Mouse (Mus musculus): ENCODE data around the gene Dnah10. TPM values are rescaled to one million over a fixed set of nuclear protein-coding genes. Genes with fewer than 3 reads are reported as not detected.

Gene Dnah10
- polyA plus RNA-seq, 1 experiment: not detected

DNA sequence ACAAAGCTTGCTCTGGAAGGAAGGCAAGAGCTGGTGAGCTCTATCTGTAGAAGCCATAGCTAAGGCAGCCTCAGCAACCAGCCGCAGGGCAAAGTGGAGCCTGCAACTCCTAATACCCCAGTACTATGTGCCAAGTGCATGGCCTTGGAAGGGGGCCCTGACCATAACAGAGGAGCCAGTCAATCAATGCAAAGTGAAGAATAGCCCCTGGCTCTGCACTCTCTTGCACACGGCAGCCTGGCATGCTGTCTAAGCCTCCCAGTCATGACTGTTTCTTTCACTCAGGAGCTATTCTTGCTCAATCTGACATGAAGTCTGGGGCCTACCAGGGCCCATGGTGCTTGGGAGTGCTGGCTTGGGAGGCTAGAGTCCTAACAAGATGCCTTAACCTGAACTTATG lies 115.8 kb downstream of the Dnah10 start:
- Histone ChIP-seq H3K27ac (replicated peaks; ENCODE audit: low read depth, low read length) (no peak overlapping the region), H3K4me3 (ENCODE audit: insufficient read depth, low read depth, low read length) (no peak overlapping the region), H3K4me1 (ENCODE audit: control insufficient read depth, insufficient read depth, insufficient read length, low read length) (no peaks in the 10 kb centered on the region)

- no peak overlapping the region for H3K27ac ChIP-seq (replicated peaks; ENCODE audit: low read depth, low read length)
- no peak overlapping the region for H3K4me3 ChIP-seq (ENCODE audit: insufficient read depth, low read depth, low read length)
- H3K4me1 ChIP-seq (ENCODE audit: control insufficient read depth, insufficient read depth, insufficient read length, low read length): no peaks in the 10 kb centered on the region
Measured at GRCm38 (mm10) chr5:124843386-124843785, 118.5 kb downstream of the Dnah10 start.

DNA sequence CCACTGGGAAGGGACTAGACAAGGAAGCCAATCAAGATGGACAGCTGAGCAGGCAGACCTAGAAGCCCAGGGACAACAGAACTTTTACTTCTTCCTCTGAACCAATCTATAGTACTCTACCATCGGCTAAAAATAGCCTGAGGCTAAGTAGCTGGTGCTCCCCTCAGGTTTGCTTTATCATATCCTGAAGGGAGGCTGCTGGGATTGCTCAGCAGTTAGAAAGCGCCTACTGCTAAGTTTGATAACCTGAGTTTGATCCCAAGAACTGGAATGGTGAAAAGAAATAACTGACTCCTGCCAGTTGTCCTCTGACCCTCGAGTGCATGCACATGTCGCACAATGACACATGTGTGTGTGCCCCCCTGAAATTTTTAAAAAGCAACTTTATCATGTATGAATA lies 120.0 kb downstream of the Dnah10 start:
- H3K27ac ChIP-seq (replicated peaks; ENCODE audit: low read depth, low read length): no peak overlapping the region
- H3K4me3 ChIP-seq (ENCODE audit: insufficient read depth, low read depth, low read length): no peak overlapping the region
- no peaks in the 10 kb centered on the region for H3K4me1 ChIP-seq (ENCODE audit: control insufficient read depth, insufficient read depth, insufficient read length, low read length)

- no peaks in the 10 kb centered on the region for H3K4me1 ChIP-seq (ENCODE audit: control insufficient read depth, insufficient read depth, insufficient read length, low read length)
Measured at GRCm38 (mm10) chr5:124847014-124847413, 122.1 kb downstream of the Dnah10 start.

DNA sequence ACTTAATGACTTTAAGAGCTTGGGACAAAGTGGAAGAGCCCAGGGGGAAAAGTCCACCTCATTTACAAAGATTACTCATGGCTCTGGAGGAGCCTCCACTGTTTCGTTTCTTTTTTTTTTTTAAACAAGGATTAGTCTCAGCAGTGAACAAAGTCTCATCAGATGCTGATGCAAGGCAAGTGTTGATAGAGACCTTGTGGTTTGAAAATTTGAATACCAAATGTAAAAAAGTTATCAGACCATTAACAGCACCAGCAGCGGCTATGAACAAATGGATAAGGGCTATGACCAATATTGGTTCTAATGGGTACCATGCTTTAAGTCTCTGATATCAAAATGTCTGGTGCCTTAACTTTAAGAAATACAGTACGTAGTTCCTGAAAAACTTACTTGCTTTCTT lies 124.1 kb downstream of the Dnah10 start:
- Histone ChIP-seq H3K4me3 (ENCODE audit: insufficient read depth, low read depth, low read length) (no peak overlapping the region), H3K4me1 (ENCODE audit: control insufficient read depth, insufficient read depth, insufficient read length, low read length) (no peaks in the 10 kb centered on the region), H3K27ac (replicated peaks; ENCODE audit: low read depth, low read length) (no peak overlapping the region)

More at GRCm38 (mm10) chr5:124847014-124847413, 122.1 kb downstream of the Dnah10 start:
- no peak overlapping the region for H3K4me3 ChIP-seq (ENCODE audit: insufficient read depth, low read depth, low read length)
- no peak overlapping the region for H3K27ac ChIP-seq (replicated peaks; ENCODE audit: low read depth, low read length)

DNA sequence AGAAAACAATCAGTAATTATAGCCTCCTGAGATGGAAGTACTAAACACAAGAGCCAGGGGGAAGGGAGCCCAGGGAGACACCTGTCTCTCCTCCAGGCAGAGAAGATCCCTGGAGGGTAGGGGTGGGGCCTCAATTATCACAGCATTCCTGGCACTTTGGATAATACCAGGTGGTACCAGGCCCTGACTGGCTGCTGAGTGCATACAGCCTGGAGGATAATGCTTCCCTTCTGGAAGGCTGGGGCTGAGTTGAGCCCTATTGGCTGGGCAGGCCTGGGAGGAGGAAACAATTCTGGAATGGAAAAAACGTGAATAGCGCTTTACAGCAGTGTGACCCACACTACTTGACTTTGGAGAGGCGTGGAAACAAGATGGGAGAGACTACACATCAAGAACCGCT lies 126.7 kb downstream of the Dnah10 start:
- Histone ChIP-seq H3K4me3 (ENCODE audit: insufficient read depth, low read depth, low read length) (no peak overlapping the region), H3K4me1 (ENCODE audit: control insufficient read depth, insufficient read depth, insufficient read length, low read length) (no peaks in the 10 kb centered on the region), H3K27ac (replicated peaks; ENCODE audit: low read depth, low read length) (no peak overlapping the region)

DNA sequence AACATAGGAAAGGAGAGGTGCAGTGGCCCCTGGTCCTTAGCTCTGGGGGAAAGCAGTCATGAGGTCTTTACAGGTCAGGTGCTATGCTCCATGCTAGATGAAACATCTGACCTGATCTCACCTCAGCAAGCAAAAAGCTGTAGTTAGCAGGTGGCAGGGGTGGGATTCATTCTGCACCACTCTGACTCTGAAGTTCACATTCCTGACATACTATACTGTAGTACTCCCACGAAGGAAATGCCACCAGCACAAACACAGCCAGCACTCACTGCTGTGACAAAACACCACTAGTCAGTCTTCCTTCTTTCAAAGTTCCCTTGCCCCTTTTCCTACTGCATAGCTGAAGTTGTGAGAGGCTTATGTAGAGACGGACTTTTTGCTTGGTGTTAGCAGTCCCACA lies 127.4 kb downstream of the Dnah10 start:
- H3K4me3 ChIP-seq (ENCODE audit: insufficient read depth, low read depth, low read length): no peak overlapping the region
- no peak overlapping the region for H3K27ac ChIP-seq (replicated peaks; ENCODE audit: low read depth, low read length)
- H3K4me1 ChIP-seq (ENCODE audit: control insufficient read depth, insufficient read depth, insufficient read length, low read length): no peaks in the 10 kb centered on the region

DNA sequence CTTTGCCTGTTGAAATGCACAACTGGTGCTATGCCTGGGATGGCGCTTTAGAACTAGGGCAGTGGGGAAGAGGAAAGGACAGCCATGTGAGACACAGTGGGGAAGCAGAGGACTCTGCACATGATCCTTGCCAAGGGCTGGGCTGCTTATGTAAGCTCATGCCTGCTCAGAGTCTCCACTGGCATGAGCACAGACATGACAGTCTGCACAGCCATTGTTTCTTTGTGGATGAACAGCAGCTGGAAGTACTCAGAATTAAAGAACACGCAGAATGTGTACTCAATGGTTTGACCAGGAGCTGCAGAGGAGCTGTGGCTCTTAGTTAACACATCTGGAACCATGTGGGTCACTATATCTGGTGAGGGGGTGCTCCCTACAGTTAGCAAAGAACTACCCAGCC lies 128.2 kb downstream of the Dnah10 start:
- H3K4me3 ChIP-seq (ENCODE audit: insufficient read depth, low read depth, low read length): no peak overlapping the region
- H3K27ac ChIP-seq (replicated peaks; ENCODE audit: low read depth, low read length): no peak overlapping the region

GRCm38 (mm10) chr5:124854202-124854601 lies 129.3 kb downstream of the Dnah10 start:
- Histone ChIP-seq H3K4me1 (ENCODE audit: control insufficient read depth, insufficient read depth, insufficient read length, low read length) (no peaks in the 10 kb centered on the region), H3K4me3 (ENCODE audit: insufficient read depth, low read depth, low read length) (no peak overlapping the region), H3K27ac (replicated peaks; ENCODE audit: low read depth, low read length) (no peak overlapping the region)

More for the DNA sequence above, 128.2 kb downstream of the Dnah10 start:
- H3K4me1 ChIP-seq (ENCODE audit: control insufficient read depth, insufficient read depth, insufficient read length, low read length): no peaks in the 10 kb centered on the region

- Histone ChIP-seq H3K4me1 (ENCODE audit: control insufficient read depth, insufficient read depth, insufficient read length, low read length) (peaks cover 3% of the 10 kb centered on the region; the same call in 1 of the 2 replicates), H3K4me3 (ENCODE audit: insufficient read depth, low read depth, low read length) (no peak overlapping the region), H3K27ac (replicated peaks; ENCODE audit: low read depth, low read length) (no peak overlapping the region)
Measured at GRCm38 (mm10) chr5:124860013-124860412, 135.1 kb downstream of the Dnah10 start.

- Histone ChIP-seq H3K4me3 (ENCODE audit: insufficient read depth, low read depth, low read length) (peak overlapping the region; percentile 75), H3K4me1 (ENCODE audit: control insufficient read depth, insufficient read depth, insufficient read length, low read length) (peaks cover 3% of the 10 kb centered on the region; the same call in 1 of the 2 replicates), H3K27ac (replicated peaks; ENCODE audit: low read depth, low read length) (no peak overlapping the region)
Measured at GRCm38 (mm10) chr5:124861463-124861862, 136.6 kb downstream of the Dnah10 start.

- Histone ChIP-seq H3K4me1 (ENCODE audit: control insufficient read depth, insufficient read depth, insufficient read length, low read length) (peaks cover 3% of the 10 kb centered on the region; the same call in 1 of the 2 replicates), H3K4me3 (ENCODE audit: insufficient read depth, low read depth, low read length) (peak within 1 kb of the TSS; percentile 90), H3K27ac (replicated peaks; ENCODE audit: low read depth, low read length) (no peak within 1 kb of the TSS)
Measured at GRCm38 (mm10) chr5:124862013-124862866, 137.4 kb downstream of the Dnah10 start, which contains the start of the genes Ccdc92 and Zfp664. Gene Ccdc92 (minus strand): TSS chr5:124862424. Gene Zfp664 (plus strand): TSS chr5:124862691.

- H3K4me3 ChIP-seq (ENCODE audit: insufficient read depth, low read depth, low read length): peak overlapping the region; percentile 90
- no peak overlapping the region for H3K27ac ChIP-seq (replicated peaks; ENCODE audit: low read depth, low read length)
- peaks cover 3% of the 10 kb centered on the region; the same call in 1 of the 2 replicates for H3K4me1 ChIP-seq (ENCODE audit: control insufficient read depth, insufficient read depth, insufficient read length, low read length)
Measured at GRCm38 (mm10) chr5:124862871-124863741, 138.2 kb downstream of the Dnah10 start.

- peaks cover 11% of the 10 kb centered on the region for H3K4me1 ChIP-seq (ENCODE audit: control insufficient read depth, insufficient read depth, insufficient read length, low read length)
- no peak overlapping the region for H3K4me3 ChIP-seq (ENCODE audit: insufficient read depth, low read depth, low read length)
Measured at GRCm38 (mm10) chr5:124868981-124869380, 144.1 kb downstream of the Dnah10 start.

GRCm38 (mm10) chr5:124872033-124872432 lies 147.1 kb downstream of the Dnah10 start:
- H3K4me1 ChIP-seq (ENCODE audit: control insufficient read depth, insufficient read depth, insufficient read length, low read length): peaks cover 11% of the 10 kb centered on the region
- no peak overlapping the region; the same call in 1 of the 2 replicates for H3K27ac ChIP-seq (replicated peaks; ENCODE audit: low read depth, low read length)
- H3K4me3 ChIP-seq (ENCODE audit: insufficient read depth, low read depth, low read length): no peak overlapping the region

More at GRCm38 (mm10) chr5:124868981-124869380, 144.1 kb downstream of the Dnah10 start:
- H3K27ac ChIP-seq (replicated peaks; ENCODE audit: low read depth, low read length): no peak overlapping the region

All from brown adipose tissue, adult 24 weeks (tissue).